Mouse (Mus musculus) lung, adult 18-20 months (tissue): Measurements from ENCODE around the gene Rplp2.

Experiments used
- DNase-seq, 2 experiments: peaks; one replicate each; pipeline ENCODE4 v3.0.0; 2022; ENCODE audit warnings: mixed read lengths in 2 of 2

Gene Rplp2

DNA sequence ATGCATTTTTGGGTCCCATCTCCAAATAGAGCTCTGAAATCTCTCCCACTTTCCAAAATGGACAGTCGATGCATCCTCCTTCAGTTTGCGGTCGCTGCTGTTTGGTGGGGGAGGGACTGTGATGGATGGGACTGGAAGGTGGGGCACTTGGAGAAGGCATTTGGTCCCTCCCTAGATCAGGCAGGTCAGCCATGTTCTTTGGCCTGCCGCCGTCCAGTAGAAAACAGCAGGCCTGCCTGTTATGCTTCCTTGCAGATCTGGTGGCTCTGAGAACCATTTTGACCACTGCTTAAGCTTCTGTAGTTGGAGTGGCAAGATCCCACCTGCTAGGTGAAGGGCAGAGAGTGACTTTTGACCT, 21.0 kb downstream of the Rplp2 start:
- DNase-seq, result peak; percentile 49 to 51

DNA sequence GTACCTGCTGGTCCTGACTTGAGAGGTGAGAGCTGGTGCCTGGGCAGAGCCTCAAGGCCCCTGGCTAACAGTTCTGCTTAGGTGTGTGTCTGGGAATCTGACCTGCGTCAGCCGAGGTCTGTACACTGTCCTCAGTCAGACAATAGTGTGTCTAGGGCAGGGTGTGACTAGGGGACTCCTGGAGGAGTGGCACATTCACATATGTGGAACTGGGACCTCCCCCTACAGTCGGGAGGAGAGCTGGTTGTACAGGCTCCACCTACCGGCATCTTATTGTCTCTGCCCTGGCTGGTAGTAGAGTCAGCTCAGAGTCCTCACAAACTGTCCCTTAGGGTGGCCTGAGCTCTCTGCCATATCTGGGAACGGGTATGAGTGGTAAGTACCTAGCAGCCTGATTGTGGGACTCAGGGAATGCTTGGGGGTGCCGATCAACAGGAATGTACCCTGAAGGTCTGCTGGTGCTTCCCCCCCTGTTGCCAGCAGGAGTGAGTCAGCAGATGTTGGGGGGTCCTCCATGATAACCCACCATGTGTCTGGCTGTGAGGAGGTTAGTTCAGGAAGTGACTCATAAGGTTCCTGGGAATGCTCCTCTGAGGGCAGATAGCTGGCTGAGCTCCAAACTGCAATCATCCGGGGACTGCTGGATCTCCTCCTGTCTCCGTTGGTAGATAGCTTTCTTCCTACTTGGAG, 21.5 kb downstream of the Rplp2 start:
- peak; percentile 81 to 86 for DNase-seq

DNA sequence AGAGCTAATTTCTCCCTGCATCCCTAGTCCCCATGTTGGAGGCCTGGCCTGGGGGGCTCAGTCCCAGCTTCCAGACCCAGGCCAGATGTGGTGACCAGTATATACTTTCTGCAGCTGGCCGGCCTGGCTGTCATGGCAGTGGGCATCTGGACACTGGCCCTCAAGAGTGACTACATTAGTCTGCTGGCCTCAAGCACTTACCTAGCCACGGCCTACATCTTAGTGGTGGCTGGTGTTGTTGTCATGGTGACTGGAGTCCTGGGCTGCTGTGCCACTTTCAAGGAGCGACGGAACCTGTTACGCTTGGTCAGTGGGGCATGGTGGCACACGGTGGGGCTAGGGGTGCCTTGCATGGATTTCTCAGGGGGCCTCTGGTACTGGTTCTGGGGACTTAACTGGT, 22.2 kb downstream of the Rplp2 start:
- DNase-seq, result peak in 1 of 2 experiments; percentile 11

DNA sequence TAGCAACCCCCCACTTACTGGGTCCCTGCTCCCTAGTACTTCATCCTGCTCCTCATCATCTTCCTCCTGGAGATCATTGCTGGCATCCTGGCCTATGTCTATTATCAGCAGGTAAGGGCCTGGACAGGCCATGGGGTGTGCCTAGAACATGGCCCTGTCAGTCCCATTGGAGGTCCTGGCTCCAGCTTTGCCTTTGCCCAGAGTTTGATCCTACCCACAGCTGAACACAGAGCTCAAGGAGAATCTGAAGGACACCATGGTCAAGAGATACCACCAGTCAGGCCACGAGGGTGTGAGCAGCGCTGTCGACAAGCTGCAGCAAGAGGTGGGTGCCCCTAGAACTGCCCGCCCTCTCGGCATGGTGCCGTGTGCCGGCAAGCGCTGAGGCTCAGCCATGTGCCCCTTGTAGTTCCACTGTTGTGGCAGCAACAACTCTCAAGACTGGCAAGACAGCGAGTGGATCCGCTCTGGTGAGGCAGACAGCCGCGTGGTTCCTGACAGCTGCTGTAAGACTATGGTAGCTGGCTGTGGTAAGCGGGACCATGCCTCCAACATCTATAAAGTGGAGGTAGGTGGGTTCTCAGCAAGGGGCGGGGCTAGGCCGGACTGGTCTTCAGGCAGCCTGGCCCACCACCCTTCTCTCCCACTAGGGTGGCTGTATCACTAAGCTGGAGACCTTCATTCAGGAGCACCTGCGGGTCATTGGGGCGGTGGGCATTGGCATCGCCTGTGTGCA, 22.9 kb downstream of the Rplp2 start:
- DNase-seq, result no peak

GRCm38 (mm10) chr7:141470637-141470944, 23.4 kb downstream of the Rplp2 start:
- DNase-seq, result no peak

DNA sequence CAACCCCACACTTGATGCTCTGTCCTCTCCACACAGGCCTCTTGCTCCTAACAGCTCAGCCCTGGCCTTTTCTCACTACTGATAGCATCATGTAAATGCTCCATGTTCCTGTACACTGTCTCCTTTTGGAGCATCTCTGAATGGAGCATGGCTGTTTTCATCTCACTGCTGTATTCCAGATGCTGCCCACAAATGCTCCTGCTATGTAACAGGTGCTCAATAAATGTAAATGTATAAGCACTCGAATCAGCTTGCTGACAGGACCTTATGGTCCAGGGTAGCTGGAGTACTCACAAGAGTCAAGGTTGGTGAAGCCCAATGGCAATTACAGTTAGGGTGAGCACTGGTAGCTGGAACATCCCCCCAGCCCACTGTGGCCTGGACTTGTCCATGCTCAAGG, 24.1 kb downstream of the Rplp2 start:
- no peak for DNase-seq

DNA sequence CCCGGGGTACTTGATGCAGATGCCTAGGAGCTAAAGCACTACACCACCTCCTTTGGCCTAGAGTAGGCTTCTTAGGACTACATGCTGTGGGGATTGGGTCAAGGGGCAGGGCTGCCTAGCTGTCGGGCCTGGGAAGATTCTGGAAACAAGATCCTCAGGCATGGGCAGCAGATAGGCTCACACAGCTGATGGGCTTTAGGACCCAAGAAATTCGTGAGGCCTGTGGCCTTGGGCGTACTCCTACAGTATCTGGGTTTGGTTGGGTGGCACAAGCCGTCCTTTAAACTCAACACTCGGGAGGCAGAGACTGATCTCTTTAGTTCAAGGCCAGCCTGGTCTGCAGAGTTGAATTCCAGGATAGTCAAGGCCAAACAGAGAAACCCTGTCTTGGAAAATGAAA, 25.1 kb downstream of the Rplp2 start:
- DNase-seq, result no peak

DNA sequence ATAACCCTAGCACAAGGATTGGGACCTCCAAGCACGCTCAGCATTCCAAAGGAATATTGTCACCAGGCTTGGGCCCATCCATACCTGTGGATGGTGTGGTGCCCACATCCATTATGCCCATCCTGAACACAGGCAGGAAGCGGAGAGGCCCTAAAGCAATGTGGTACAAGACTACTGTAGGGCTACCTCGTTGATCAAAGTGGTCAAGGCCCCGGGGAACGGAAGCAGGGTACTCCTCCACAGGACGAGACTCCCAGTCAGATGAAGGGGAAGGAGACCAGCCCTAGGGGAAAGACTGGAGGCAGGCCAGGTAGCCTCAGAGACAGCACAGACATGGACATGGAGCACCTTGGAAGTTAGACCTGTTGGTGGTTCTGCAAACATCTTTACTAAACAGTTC, 25.6 kb downstream of the Rplp2 start:
- DNase-seq, result no peak

DNA sequence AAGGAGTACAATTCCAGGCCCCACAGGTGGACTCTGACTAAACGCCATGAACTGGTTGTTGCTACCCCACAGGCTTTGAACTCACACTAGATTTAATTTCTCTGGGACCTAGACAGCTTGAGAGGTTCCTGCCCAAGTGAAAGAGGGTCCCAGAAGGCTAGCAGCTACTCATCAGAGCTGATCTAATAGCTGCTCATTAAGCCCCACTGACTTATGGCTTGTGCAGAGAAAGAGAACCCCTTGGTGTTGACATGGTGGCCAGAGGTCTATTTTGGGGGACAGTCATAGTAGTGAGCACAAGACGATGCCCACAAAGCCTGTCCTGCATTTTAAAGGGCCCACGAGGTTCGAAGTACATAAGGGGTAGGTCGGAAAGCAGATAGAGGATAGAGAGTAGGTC, 27.0 kb downstream of the Rplp2 start:
- no peak for DNase-seq

- peak; percentile 82 to 84 for DNase-seq
These were observed 28.0 kb downstream of the Rplp2 start, which contains the start of the genes Polr2l and Tspan4 for GRCm38 (mm10) chr7:141475011-141475804. Gene Polr2l (minus strand): TSS chr7:141475132. Gene Tspan4 (plus strand): TSS chr7:141475240.

DNA sequence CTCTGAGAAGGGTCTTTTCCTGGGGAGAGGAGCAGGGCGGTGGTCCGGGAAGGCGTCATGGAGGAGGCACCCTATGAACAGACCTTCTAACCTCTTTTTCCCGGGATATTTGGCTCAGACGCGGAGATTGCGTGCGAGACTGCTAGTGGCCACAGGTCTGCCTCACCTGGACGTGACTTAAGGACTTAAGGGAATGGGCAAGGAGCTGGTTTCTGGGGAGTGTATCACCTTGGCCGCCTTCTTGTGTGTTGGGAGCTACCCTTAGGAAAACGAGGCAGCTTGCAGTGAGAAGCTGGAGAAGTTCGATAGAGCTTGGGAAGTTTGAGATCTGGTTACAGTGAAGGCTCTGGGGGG, 28.6 kb downstream of the Rplp2 start:
- peak; percentile 19 to 28 for DNase-seq

DNA sequence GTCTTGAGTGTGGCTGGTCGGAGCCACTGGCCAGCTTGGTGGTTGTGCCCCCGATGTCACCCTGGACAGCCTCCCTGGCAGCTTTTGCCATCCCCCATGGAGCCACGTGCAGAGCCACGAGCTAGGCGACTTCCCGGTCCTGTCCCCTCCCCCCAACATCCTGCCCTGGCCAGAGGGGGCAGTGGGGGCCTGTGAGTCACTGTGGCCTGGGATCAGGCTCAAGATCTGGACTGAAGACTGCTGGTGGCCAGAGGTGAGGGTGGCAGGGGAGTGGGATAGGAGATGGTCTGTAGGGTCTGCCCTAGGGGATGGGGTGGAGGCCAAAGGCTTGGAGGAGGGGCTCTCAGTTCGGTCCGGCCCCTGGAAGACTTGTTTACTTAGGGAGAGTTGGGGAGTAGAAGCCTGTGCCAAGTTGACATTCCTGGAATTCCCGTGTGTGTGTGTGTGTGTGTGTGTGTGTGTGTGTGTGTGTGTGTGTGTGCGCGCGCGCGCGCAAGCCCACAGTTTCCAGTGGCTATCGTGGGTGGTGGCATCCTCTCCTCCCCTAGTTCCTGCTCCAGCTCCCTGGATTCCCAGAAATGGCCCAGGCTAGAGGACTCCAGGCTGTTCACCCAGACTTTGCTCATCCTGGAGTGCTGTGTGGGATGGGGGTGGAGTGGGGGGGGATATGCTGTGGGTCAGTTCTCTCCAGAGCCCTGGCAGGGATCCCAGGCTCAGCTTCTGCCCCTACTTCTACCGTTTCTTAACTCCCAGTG, 29.2 kb downstream of the Rplp2 start:
- peak; percentile 90 to 94 for DNase-seq

DNA sequence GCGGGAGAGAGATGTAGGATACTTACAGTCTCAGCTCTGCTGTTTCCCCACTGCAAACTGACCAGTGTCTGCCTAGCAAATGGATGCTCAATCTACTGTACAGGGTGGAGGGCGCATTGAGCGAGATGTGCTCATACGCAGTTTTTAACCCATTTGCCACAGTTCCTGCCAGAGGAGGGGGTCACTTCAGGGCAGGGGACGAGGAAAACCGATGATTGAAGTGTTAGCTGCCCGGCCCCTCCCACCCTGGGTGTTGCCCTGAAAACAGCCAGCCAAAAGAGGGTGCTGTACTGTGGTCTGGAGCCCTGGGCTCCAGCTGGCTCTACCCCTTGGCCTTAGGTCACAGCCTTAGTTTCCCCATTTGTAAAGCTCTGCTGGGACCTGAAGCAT, 29.8 kb downstream of the Rplp2 start:
- DNase-seq, result peak; percentile 56 to 63

DNA sequence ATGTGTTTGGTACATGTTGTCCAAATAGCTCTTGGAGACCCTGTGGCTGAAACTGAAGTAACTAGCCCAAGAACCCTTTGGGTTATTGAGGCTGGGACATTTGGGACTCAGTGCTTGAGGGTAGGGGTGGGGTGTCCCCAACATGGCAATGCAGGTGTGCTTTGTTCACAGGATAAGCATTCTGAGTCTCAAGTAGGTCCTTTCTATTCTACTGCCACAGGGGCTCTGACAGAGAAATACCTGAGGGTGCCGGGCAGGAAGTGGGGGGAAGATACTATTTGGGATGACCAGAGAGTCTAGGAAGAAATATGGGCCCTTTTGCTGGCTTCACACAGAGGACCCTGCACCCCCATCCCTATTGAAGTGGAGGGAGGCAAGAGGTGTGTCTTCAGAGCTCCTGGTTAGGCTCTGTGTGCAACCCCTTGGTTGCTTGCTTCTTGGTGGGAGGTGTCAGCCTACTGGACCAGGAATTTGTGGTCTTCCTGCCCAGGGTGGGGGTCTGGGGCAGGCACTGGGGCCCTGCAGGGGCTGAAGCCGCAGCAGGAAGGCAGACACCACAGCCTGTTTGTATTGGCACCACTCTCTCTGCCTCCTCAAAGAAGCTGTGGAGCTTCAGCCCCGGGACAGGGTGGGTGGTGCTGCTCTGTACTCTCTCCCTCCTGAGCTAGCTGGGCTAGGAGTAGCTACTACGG, 30.6 kb downstream of the Rplp2 start:
- peak in 1 of 2 experiments; percentile 17 for DNase-seq

GRCm38 (mm10) chr7:141478270-141478748, 31.1 kb downstream of the Rplp2 start:
- DNase-seq, result peak in 1 of 2 experiments; percentile 4

DNA sequence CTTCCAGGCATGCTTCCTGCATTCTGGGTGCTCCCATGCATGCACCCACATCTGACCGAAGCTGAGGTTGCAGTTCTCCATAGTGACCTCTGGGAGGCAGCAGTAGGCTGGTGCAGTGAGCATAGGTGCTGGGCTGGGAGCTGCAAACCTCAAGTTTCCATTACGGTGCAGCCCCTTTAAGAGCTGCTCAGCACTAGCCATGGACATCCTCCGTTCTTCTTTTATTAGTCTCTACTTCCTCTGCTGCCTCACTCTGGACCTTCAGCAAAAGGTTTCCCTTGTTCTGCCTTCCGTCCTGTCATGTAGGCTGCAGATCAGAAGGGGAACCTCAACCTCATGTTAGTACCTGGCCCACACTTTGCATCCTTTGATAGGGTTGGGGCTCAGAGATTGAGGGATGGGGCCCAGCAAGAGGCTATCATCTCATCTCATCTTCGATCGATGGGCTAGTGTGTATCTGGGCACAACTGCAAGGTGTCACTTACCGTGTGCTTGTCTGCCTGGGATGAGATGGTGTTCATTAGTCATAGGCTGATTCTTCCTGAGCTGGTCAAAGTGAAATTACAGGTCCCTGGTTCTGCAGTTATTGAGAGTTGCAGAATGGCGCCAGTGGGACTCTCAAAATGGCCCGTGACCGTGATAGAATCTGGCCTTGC, 33.8 kb downstream of the Rplp2 start:
- DNase-seq, result peak; percentile 69 to 73

- peak; percentile 52 to 54 for DNase-seq
These were observed 34.6 kb downstream of the Rplp2 start for GRCm38 (mm10) chr7:141481498-141482401.

GRCm38 (mm10) chr7:141482531-141483024, 35.4 kb downstream of the Rplp2 start:
- DNase-seq, result no peak

DNA sequence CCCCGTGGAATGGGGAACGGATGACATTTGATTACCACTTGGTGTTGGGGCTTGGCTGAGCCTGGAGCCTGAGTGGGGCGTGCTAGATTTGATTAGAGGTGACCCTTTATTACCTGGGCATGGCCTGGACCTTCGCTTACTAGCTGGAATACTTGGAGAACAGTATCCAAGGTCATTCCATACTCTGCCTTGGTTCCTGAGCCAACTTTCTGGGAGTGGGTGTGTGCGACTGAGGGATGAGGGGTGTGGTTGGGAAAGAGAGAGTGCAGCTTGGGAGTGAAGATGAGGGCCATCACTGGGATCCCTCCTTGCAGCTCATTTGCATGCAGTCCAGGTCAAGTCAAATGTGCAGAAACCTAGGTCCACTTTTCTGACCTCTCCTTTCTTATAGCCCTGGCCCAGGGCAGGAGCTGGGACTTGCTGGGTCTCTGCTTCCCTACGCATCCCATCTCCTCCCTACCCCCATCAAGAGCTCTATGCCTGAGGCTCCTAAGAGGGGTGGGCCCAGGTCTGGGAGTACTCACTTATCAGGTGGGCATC, 36.0 kb downstream of the Rplp2 start:
- no peak for DNase-seq
